Mouse (Mus musculus): ENCODE data around the gene Rcor2.

DNA sequence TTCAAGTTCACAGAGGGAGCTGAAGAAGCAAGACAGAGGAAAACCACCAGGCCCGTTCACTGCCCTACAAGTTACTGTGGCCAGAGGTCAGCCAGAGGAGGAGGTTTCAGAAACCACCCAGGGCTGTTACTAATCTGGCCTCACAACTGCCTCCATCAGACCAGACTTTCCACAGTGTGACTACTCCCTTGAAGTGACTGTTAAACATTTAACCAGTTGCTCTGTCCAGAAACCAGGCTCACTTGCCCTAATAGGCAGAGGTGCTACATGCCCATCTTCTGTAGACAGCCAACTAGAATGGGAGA is 35.3 kb downstream of the Rcor2 start:
- TF ChIP-seq POLR2A (IDR thresholded peaks at IDR 0.05; ENCODE audit: low read depth, low read length) (no peak), CTCF (IDR thresholded peaks at IDR 0.05; ENCODE audit: extremely low read depth, insufficient read depth, insufficient read length, insufficient replicate concordance) (no peak)
